Mouse (Mus musculus) kidney, adult 2 months (tissue): Measurements from ENCODE around the gene Cdca7.

Experiments used
- CTCF ChIP-seq: fragments of 200-500 bp; conservative IDR thresholded peaks from 2 replicates; pipeline ENCODE4 v1.5.1; 2011; ENCODE audit warnings: low read depth, mild to moderate bottlenecking, control low read depth, low read length, moderate library complexity, mixed read lengths; ENCODE audit not compliant: insufficient read depth, insufficient read length
- POLR2A ChIP-seq: fragments of 200-500 bp; IDR thresholded peaks from one replicate; pipeline ENCODE4 v1.6.1; 2011; ENCODE audit warnings: low read depth, low read length, control low read depth

- no peak for TF ChIP-seq CTCF
- TF ChIP-seq POLR2A = no peak
These were observed 27.7 kb downstream of the Cdca7 start for GRCm38 (mm10) chr2:72503646-72504045.
